8 mouse cellular contexts compared by ENCODE assay signal in the genomic region with DNA sequence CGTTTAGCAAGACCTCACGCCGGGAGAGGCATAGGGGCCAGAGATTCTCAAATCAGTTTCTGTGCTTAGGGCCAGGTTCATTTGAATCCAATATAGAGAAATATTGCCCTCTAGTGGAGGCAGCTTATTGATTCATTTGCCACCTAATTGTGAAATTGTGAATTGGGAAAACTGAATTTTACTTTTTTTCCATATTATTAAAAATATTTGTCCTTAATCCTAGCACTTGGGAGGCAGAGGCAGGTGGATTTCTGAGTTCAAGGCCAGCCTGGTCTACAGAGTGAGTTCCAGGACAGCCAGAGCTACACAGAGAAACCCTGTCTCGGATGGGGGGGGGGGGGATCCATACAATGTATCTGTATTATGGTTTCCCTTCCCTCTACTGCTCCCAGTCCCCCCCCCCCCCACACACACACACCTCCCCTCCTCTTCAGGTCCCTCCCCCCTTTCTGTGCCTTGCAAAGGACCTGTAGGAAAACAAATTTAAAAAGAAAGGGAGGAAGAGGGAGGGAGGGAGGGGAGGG.
DNase-seq lines count a peak whose midpoint lies in the region.

No protein-coding gene starts in this region.

- peak; percentile 26 to 28 for DNase-seq in left cerebral cortex, postnatal 14 days (ENCODE audit: low spot score in 2 of 2)
- no peak for DNase-seq in left cerebral cortex, adult 11 months (ENCODE audit: low spot score)
- DNase-seq in brain, adult 2 months (ENCODE audit: low read depth, low spot score), result peak; percentile 87
- peak; percentile 65 for DNase-seq in forelimb bud, embryonic 11.5 days (ENCODE audit: low read depth, low spot score)
- DNase-seq in lung, postnatal 36 days, result peak; percentile 56
- DNase-seq in urinary bladder, postnatal 4 days (ENCODE audit: low spot score in 2 of 2), result no peak
- no peak for DNase-seq in thymus, postnatal 25 days
- no peak for DNase-seq in right cerebral cortex, adult 2 months (ENCODE audit: low spot score in 2 of 2)

- intact Hi-C loops in left cerebral cortex, postnatal 14 days (cut with DNase I), result loop anchor here (2.0 to 5.0 kb wide), 3 partner anchors 113 to 277 kb away; a partner anchor contains a TSS

Comparison
In these comparisons a context has a peak if more than half of its experiments do, and no peak if none do; other contexts are left out.
1. DNase-seq: peak in left cerebral cortex, postnatal 14 days (2 of 2), brain, adult 2 months (single experiment), forelimb bud, embryonic 11.5 days (single experiment) and lung, postnatal 36 days (single experiment); none in left cerebral cortex, adult 11 months (single experiment), urinary bladder, postnatal 4 days (0 of 2), thymus, postnatal 25 days (single experiment) and right cerebral cortex, adult 2 months (0 of 2).